Mouse (Mus musculus) gastrocnemius, postnatal 4 days (tissue): ENCODE results near the gene Rasgrp1. TPM values are rescaled to one million over a fixed set of nuclear protein-coding genes. Genes with fewer than 3 reads are reported as not detected.

Experiments
- DNase-seq, 2 experiments: peaks; one replicate each; pipeline ENCODE4 v3.0.0; 2021 to 2022; ENCODE audit warnings: low spot score in 2 of 2, mixed read lengths in 2 of 2
- total RNA-seq, 2 experiments: library from RNA; stranded (reverse); gene quantifications; 2 replicates each; pipeline ENCODE4 v1.2.3; 2021

Rasgrp1 gene
- total RNA-seq, 2 experiments from 2014 or later = 0.61 to 0.73 TPM

- DNase-seq = no peak
Observed at GRCm38 (mm10) chr2:117250001-117250510, 92.7 kb downstream of the Rasgrp1 start.

GRCm38 (mm10) chr2:117249255-117250000 lies 93.4 kb downstream of the Rasgrp1 start, which contains the start of gene Fam98b:
Gene Fam98b, plus strand, starts transcription at chr2:117249739.
- DNase-seq = peak; percentile 79 to 87

DNA sequence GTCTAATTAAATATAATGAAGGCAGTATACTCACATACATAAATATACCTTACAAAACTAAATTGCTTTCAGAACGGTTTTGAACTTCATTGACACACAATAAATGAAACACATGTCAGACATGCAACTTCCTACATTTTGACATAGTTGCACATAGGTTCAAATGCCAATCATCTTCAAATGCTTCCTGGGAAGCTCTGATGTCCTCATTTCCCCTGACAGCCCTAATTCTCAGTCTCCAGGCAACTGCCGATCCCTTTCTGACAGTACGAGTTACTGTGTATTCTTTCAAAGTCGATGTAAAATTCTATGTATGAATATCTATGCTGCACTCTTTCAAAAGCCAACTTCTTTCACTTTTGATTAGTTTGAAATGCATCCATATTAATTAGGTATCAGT lies 100.8 kb downstream of the Rasgrp1 start:
- no peak for DNase-seq

- peak; percentile 87 to 88 for DNase-seq
Observed at GRCm38 (mm10) chr2:117231257-117231656, 111.5 kb downstream of the Rasgrp1 start.

DNA sequence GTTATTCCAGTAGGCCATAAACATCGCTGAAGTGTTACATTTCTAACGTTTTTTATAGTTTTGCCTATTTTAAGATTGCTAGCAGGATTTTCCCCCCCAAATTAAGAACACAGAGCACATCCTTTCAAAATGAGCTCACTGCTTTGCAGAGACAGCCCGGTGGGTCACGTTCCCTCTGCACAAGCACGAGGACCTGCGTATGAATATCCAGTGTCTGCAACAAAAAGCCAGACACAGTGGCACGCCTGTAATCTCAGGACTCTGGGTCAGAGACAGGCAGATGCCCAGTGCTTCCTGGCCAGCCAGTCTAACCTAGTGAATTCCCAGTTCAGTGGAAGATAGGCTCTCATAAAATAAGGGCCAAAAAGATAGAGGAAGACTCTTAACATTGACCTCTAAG lies 112.5 kb downstream of the Rasgrp1 start:
- DNase-seq = no peak

Other genes with a start within 250 kb of the Rasgrp1 start
- gene Spred1, start 221.6 kb downstream of the Rasgrp1 start, total RNA-seq = 10 to 100 TPM; 37.0 to 40.3 TPM
- gene Fam98b, start 93.3 kb downstream of the Rasgrp1 start, total RNA-seq = 10 to 100 TPM; 29.7 to 32.1 TPM